ENCODE assay signal across 19 mouse cellular contexts in genomic region chr8:64611210-64611974, GRCm38 (mm10).
"Had no signal": no experiment of that assay in that cellular context is flagged by ENCODE, and none has a peak within 500 bp of the region (broad histone marks: within the 10 kb centered on the region; RNA-seq: fewer than 3 reads in every experiment).

No protein-coding gene starts in this region.

- H3K9ac ChIP-seq: kidney, embryonic 15.5 days; liver, embryonic 13.5 days; neural tube, embryonic 12.5 days; neural tube, embryonic 15.5 days had no signal

- H3K9me3 ChIP-seq: kidney, embryonic 15.5 days; liver, embryonic 13.5 days; neural tube, embryonic 12.5 days; neural tube, embryonic 15.5 days had no signal

- H3K4me1 ChIP-seq: kidney, embryonic 15.5 days; liver, embryonic 13.5 days; megakaryocyte, embryonic 14.5 days; midbrain, embryonic 10.5 days; neural tube, embryonic 12.5 days; neural tube, embryonic 15.5 days had no signal

- DNase-seq: kidney, adult 8-10 months; kidney, postnatal 10 days; kidney, postnatal 36 days; layer of hippocampus, postnatal 36 days; liver, embryonic 13.5 days; lung, adult 2 months; lung, postnatal 14 days; midbrain, embryonic 14.5 days; right cerebral cortex, adult 18-20 months; right cerebral cortex, postnatal 14 days; right cerebral cortex, postnatal 4 days; thymus, postnatal 25 days had no signal

- H3K36me3 ChIP-seq: kidney, embryonic 15.5 days; liver, embryonic 13.5 days had no signal

- H3K4me3 ChIP-seq: kidney, embryonic 15.5 days; left cerebral cortex, adult 2 months; liver, embryonic 13.5 days; megakaryocyte, embryonic 14.5 days; midbrain, embryonic 10.5 days; neural tube, embryonic 12.5 days; neural tube, embryonic 15.5 days had no signal

- H3K27me3 ChIP-seq: kidney, embryonic 15.5 days; liver, embryonic 13.5 days; megakaryocyte, embryonic 14.5 days; neural tube, embryonic 12.5 days; neural tube, embryonic 15.5 days had no signal

- H3K27ac ChIP-seq: kidney, embryonic 15.5 days; left cerebral cortex, adult 2 months; liver, embryonic 13.5 days; midbrain, embryonic 10.5 days; neural tube, embryonic 12.5 days; neural tube, embryonic 15.5 days; stomach, postnatal 0 days had no signal

- H3K4me2 ChIP-seq: kidney, embryonic 15.5 days; liver, embryonic 13.5 days; neural tube, embryonic 12.5 days; neural tube, embryonic 15.5 days had no signal
